Mouse (Mus musculus) adrenal gland, adult 8-10 months (tissue): ENCODE data around the gene Abhd2. TPM values are rescaled to one million over a fixed set of nuclear protein-coding genes. Genes with fewer than 3 reads are reported as not detected.

Experiments used
- DNase-seq: peaks from one replicate; pipeline ENCODE4 v3.0.0; 2022
- total RNA-seq, 4 experiments: library from RNA; stranded (reverse); gene quantifications; 2 replicates each; pipeline ENCODE4 v1.2.4; 2022

The Abhd2 gene
- total RNA-seq: 1,000 to 10,000 TPM; 1,088 to 1,472 (median 1,425) TPM

GRCm38 (mm10) chr7:79272789-79273718, at the start of gene Abhd2:
Gene Abhd2 (plus strand): TSS chr7:79273199.
- peak; percentile 100 for DNase-seq

- no peak for DNase-seq
These were observed 47.5 kb upstream of the Abhd2 start for GRCm38 (mm10) chr7:79225477-79225876.

DNA sequence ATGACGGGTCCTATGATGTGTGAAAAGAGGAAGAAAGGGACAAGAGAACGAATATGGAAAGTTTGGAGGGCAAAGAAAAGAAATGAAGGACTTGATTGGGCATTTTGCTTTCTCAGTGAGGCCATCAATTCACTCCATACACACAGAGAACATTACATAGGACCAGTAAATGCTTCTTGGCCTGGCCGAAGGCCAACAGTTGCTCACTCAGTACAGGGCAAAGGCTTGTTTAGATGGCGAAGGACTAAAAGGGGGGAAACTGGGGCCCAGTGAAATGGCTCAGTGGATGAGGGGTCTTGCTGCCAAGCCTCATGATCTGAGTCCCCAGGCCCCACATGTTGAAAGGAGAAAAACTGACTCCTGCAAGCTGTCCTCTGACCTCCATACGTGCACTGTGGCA, 46.8 kb upstream of the Abhd2 start:
- DNase-seq: no peak

DNA sequence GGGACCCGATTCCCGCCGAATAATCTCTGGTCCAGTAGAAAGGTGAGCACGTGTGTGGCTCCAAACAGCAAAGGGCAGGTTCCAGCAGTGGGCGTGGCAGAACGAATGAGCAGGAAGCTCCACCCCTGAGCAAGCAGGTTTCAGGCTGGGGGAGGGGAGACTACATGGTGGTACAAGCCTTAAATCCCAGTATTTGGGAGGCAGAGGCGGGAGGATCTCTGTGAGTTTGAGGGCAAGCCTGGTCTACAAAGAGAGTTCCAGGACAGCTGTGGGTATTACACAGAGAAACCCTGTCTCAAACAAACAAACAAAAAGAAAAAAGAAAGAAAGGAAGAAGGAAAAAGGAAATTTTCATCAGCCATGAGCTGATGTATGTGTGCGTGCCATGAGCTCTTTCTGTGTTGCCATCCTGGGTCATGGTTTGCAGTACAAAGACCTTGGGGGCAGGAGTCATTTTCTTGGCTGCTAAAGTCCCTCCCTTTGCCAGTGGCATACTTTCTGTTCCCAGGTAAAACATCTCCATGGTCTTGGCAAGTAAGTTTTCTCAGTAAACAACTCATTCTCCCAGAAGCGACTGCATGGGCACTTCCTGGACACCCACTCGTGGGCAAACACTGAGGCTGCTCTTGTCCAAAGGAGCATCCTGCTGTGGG, 46.0 kb upstream of the Abhd2 start:
- DNase-seq: no peak

GRCm38 (mm10) chr7:79228471-79228870, 44.5 kb upstream of the Abhd2 start:
- DNase-seq: peak; percentile 62

GRCm38 (mm10) chr7:79231577-79231976, 41.4 kb upstream of the Abhd2 start:
- no peak for DNase-seq

- no peak for DNase-seq
These were observed 41.0 kb upstream of the Abhd2 start for GRCm38 (mm10) chr7:79232048-79232447.

- no peak for DNase-seq
These were observed 34.3 kb upstream of the Abhd2 start for GRCm38 (mm10) chr7:79238741-79239140.

DNA sequence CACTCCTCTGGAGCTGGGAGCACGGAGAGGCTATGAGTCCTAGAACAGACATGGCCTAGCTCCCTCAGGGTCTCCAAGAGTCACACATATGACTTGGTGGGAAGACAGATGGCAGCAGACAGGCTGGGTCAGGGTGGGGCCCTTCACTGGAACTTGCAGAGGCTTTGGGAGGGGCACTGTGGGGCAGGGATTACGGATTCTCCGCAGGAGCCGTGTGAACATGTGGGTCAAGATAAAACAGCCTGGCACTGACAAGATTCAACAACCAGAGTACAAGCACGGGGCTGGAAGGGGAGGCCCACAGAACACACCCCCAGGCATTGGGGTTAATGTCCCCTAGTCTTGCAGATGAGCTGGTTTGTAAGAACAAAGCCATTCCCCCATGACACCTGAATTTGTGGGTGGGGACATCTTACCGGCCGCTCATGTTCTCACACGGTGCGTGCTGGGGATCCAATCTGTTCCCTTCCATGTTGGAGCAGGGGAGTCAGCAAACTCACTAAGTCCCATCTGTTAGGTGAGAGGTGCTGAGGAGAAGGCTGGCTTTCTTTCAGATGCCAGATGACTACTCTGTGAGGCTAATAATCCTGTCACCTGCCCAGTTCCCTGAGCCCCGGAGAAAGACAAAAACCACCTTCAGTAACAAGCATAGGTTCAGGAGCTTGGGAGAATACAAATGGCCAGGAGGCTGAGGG, 30.9 kb upstream of the Abhd2 start:
- no peak for DNase-seq

DNA sequence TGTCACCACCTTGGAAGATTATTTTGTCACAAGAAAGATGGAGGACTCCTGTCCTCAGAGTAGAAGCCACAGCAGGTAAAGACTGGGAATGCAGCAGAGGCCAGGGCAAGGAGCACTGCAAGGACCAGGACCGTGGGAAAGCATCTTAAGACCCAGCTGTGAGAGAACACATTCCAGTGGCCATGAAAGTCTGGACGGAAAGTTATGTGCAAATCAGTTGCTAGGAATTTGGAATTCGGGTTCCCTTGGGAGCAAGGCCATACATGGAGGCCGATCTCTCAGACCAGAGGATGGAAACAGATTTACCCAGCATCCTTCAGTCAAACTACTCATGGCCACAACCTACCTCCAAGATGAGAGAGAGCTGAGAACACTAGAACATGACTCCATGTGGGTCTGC, 29.8 kb upstream of the Abhd2 start:
- no peak for DNase-seq

DNA sequence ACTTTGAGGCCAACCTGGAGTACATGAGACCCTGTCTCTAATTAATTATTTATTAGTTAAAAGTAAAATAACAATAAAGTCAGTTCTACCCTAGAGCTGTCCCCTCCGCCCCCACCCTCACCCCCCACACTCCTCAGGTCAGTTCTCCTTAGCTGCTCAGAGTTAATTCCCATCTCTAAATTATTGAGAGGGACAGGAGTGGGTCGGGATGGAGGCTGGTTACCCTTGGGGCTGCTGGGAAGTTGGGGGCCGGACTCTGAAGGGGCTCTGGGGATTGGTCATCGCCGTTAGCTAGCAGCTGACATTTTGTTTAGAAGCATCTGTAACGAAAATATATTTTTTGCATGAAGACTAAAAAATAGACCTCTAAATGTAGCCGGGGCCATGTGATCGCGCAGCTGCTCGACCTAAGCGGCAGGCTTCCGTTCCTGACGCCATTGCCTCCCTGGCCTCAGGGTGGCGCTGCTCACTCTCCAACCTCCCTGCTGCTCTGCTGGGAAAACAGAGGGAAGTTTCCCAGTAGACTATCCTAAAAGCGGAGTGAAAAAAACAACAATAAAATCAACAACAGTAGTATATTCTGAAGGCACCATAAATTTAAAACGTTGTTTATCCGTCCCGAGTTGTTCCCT, 26.8 kb upstream of the Abhd2 start:
- DNase-seq: no peak

- no peak for DNase-seq
These were observed 25.6 kb upstream of the Abhd2 start for GRCm38 (mm10) chr7:79247408-79247807.

DNA sequence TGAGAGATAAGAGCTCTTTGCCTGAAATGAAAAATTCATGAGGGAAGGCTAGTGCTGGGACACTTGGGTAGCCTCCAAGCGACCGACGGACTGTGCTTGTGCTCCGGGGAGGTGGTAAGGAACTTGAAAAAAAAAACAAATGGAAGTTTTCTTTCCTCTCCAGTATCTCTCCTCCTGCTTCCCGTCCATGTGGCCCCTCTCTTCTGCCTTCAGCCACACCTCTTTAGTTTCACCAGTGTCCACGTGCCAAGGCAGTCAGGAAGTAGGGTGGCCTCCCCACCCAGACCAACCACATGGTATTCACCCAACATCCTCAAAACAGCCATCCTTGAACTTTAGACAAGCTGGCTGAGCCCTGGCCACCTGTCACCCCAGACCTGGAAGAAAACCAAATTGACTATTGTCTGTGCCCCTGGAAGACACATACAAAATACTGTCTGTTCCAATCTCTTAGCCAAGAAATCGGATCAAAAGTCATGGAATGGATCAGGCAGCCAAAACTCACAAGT, 25.1 kb upstream of the Abhd2 start:
- DNase-seq: peak; percentile 50

GRCm38 (mm10) chr7:79249581-79249980, 23.4 kb upstream of the Abhd2 start:
- DNase-seq: no peak

- DNase-seq: no peak
These were observed 18.6 kb upstream of the Abhd2 start for GRCm38 (mm10) chr7:79254248-79254888.

DNA sequence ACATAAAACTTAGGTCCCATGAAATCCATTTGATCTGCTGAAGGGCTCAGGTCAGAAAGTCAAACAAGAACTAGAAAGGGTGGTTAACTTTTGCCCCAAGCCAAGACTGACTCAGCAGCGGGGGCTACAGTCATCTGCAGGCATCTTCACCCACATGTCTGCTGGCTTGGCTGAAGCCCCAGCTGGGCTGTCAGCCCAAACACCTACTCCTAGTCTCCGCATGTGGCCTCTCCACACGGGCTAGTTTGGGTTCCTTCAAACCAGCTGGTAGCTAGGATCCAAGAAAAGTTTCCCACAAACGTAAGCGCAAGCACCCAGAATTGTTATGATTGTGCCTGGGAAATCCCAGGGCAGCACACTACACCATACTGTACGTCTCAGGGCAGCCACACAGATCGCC, 17.6 kb upstream of the Abhd2 start:
- DNase-seq: no peak

DNA sequence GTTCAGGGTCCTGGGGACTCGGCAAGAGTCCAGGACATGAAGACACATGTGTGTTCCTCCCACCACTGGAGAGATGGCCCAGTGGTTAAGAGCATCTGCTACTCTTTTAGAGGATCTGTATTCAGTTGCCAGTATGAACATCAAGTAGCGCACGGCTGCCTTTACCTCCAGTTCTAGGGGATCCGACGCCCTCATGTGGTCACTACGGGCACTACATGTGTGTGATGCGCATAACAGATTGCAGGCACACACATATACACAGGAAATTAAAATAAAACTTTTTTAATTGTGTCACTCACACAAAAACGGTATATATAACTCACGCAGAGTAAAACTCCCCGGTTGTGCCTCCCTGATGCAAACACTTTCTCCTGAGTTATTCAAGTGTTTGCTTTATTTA, 17.2 kb upstream of the Abhd2 start:
- no peak for DNase-seq

DNA sequence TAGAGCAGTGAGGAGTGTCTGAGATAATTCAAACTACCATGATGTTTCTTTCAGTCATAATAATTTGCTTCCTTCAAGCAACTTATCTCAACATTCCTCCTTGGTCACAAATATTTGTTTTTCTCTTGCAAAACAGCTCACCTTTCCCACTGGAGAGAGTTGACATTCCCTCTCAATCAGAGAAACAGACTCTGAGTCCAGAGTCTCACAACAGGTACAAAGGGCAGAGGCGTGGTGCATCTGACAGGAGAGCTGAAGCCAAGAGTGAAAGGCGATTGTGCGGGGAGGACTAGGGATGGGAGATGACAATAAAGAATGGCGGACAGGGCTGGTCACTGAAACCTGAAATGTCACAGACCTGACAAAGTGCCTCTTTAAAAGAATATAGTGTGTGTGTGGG, 16.3 kb upstream of the Abhd2 start:
- no peak for DNase-seq

- DNase-seq: peak; percentile 73
These were observed 13.9 kb upstream of the Abhd2 start for GRCm38 (mm10) chr7:79258981-79259542.

DNA sequence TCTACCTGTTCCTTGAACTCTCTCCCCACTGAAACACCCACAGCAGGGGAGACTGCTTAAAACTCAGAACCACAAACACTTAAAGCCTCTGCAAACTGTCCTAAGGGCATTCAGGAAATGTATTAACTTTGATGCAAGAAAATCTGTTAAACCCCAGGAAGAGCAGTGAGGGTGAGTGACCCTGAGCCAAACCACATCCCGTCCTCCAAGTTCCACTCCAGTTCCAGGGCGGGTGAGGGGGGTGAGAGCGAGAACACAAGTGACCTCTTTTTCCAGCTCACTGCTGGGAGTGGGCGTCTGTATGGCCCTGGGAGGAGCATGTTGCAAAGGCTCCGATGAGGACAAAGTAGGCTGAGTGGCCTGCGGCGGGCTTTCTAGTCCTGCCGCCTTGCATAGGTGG, 10.5 kb upstream of the Abhd2 start:
- DNase-seq: no peak

DNA sequence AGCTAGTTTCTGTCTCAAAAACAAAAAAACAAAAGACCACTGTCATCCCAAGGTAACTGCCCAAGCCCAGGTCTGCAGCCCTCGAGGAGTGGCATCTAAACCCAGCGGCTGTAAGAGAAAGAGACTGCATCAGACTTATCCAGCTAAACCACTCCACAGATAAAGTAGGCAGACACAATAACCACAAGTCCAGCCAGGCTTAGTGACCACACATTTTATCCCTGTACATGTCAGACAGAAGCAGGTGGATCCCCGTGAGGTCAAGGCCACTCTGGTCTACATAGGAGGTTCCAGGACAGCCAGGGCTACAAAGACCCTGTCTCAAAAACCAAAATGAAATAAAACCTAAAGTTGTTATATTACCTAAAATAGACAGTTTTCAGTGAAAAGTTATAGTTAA, 9.2 kb upstream of the Abhd2 start:
- no peak for DNase-seq

DNA sequence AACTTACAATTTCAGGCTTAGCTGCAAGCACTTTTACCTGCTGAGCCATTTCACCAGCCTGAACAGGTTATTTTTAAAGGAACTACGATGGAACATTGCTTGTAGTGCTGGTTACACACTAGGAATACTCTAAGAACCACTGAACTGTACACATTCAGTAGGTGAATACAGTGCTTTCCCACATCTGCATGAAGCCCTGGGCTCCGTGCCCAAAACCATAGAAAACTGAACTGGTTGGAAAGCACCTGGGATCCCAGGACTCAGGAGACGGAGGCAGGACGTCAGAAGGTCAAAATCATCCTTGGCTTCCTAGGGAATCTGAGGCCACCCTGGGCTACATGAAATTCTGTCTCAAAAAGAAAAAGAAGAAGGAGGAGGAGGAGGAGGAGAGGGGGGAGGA, 6.8 kb upstream of the Abhd2 start:
- DNase-seq: no peak
